Mouse (Mus musculus) CD4-positive, CD25-positive, alpha-beta regulatory T cell, adult 2 months (primary cell): Measurements from ENCODE around the gene Ryr2.
"Not testable (repeated sequence)": the region's sequence is repeated elsewhere in the genome, so short reads cannot be mapped to it uniquely, and the experiment has no call there.

Source experiments
- DNase-seq: peaks from one replicate; pipeline ENCODE4 v3.0.0-alpha.2; 2012; ENCODE audit warnings: low read depth, low spot score

The Ryr2 gene

DNA sequence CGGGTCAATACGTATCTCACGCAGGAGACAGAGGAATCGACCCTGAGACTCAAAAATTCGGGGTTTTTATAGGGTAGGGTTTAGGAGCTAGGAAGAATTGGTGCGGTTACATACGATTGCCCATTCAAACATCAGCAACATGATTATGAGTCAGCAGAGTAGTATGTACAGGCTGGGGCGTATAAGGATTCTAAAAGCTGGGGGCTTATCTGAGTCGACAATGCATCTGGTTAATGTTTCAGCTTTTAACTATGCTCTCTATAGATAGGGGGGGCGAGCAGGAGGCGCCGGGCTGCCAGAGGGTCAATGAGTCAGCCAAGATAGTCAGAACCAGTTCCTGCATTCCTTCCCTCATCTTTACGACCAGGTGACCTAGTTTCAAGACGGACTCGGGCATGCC lies 557.6 kb downstream of the Ryr2 start:
- not testable (repeated sequence) for DNase-seq

DNA sequence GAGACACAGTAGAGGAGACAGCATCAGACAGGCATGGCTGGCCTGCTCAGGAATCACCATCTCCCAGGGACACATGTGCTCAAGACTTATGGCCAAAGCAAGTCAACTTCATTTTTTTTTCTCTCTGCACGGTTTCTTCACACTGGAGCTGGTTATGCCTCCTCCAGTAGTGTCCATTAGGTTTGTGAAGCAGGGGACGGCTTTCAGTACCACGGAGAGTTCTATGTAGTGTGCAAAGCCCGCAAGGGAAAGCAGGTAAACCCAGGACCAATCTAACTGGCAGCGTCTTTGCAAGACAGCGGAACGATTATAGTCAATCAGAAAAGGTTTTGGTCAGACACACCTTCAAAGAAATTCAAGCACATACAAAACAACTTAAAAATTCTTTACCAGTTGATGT lies 560.9 kb downstream of the Ryr2 start:
- DNase-seq, result no peak

DNA sequence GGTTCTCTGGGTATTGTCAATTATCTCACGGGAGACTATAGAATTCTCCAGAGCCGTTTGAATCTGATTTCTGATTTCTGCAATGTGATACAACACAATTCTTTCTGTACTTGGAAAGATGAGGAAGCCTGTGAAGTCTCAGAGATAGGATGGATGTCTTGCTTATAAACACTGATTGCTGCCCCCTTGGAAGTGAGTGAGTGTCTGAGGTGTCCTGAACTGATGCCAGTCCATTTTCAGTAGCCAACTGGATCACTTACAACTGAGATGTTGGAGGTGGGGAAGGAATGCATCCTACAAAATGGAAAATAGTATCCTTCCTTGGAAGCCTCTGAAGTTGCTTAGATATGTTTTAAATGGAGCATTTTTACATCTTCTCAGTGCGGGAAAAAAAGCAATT lies 564.2 kb downstream of the Ryr2 start:
- no peak for DNase-seq

DNA sequence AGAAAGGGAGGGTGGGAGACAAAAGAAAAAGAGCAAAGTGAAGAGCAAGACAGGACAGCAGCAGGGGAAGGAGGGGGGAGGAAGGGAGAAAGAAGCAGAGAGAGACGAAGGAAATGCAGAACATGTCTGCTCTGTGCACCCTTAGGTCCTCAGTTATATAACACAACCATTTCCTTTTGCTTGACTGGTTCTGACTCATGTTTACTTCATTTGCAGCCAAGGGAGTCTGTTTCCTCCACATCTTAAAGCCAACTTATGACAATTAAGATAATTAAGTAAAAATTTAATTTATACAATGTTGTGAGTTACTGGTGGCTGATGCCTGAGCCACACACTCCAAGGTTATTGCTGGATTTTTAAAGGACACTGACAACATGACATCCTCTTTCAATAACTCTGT lies 569.9 kb downstream of the Ryr2 start:
- DNase-seq, result no peak

DNA sequence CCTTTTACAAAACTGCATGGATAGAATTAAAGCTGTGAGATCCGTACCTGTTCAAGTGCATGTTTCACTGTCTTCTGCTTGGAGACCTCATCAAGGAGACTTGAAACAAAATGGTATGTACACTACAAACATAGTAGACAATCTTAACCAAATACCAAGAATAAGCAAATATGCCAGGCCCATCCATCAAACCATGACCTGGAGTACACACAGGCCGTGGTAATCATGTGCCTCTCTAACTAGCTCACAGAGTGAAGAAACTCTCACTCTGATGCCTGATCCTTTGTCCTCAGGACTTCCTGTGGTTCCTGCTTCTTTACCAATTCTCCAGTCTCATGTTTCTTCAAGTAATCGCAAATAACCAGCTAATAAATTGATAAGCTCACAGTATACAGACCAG lies 570.9 kb downstream of the Ryr2 start:
- no peak for DNase-seq

DNA sequence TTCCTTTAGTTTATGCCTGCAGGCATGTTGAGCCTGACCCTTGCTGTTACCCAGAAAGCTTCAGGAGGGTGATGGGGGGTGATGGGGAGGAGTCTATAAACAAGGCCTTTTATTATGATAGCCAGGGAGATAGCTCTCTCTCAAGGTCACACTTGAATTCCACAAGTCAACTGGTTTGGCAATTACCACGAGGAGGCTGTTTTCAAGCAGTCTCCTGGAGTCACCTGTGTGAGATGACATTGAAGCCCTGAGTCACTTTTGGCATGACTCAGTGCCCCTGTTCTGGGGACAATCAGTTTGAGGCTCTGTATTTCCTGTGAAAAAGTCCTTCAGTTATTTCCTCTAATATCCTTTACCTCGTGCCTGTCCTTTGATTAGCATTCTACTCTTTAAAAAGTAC lies 573.5 kb downstream of the Ryr2 start:
- DNase-seq, result no peak

DNA sequence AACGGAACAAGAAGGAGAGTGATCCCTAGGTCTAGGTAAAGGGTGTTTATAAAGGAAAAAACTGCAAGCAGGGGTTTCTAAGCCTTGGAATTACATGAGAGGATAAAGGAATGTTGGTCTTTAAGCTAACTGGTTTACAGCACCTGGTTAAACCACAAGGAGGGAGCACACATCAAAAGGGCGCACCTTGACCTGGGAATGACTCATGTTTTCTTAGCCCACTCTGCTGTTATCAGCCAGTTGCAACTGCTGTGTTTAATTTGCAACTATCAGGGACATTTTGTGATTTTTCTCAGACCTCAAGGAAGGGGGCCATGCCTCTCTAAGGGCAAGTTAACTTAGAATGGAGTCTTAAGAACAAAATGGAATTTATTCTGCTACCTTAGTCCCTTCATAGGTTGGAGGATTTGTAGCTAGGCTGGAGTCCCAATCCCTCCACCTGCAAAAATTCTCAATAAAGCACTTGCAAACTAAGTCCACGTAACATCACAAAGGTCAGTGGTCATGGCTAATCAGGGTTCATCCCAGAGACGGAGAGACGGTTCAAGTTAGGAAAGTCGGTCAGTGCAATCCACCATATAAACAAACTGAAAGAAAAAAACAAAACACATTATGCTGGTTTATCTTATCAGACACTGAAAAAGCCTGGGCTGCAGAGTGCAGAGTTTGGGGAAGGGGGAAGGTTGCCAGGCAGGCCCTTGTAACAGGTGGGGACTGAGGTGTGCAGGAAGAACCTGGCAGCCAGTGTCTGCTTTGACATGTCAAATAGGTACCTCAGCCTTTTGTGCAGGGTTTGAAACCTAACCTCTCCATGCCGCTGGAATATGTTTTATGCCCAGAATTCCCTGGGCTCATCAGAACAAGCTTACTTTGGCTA lies 574.5 kb downstream of the Ryr2 start:
- no peak for DNase-seq

DNA sequence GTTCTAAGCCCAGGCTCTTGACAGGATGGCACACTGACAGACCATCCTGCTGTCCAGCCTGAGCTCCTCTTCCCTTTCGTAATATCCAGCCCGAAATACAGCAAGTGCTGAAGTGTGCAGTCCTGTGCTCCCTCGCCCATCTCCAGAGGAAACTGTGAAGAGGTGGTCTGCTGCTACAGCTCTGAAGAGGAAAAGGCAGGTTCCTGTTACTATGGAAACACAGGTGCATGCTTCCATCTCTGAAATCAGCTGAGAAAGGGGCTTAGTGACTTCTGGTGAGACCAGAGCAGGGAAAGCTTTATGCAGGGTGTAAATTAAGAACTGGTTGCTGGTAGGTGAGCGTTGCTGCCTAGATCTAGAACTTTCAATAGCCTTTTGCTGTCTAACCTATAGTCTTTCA lies 583.1 kb downstream of the Ryr2 start:
- DNase-seq, result no peak

DNA sequence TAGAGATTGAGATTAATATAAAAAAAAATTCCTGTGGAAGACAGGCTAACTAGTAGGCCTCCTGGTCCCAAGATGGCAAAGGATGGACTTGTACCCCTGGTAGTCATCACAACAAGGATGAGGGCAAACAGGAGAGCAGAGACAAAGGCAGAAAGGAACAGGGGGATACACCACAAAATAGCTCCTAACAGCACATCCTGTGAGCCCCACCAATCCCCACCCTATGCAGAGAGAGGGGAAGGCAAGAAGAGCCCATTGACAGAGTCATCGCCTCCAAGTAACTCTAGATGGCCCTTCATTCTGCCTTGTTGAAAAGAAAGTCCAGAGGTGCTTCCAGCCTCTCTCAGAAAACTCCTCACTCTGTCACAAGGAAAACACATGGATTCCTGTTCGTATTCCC lies 586.0 kb downstream of the Ryr2 start:
- no peak for DNase-seq

DNA sequence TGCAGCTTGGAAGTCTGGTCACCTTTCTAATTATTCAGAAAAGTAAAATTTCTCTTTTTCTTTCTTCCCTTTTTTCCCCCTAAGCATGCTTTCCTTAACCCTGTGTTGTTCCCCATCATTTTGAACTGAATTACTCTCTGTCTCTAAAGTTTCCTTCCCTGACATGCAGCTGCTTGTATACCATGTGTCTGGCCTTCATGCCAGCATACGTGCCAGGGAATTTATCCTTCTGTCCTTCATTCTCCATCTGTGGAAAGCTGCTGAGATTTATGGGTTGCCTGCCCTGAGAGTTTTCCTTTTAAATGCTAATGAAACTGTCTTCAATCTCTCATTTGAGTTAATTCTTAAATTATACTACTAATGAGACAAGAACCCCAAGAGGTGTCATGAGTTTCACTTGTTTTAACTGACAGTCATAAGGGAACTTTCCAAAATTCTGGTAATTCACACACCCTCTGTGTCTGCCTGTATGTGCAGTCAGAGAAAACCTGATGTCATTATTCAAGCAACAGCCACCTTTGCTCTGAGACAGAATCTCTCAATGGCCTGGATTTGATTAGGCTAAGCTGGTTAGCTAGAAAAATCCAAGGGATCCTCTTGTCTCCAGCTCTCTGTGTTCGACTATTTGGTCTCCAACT lies 595.1 kb downstream of the Ryr2 start:
- no peak for DNase-seq
